Mouse (Mus musculus) neural tube, embryonic 13.5 days (tissue): ENCODE measurements around the gene Mill2. TPM values are rescaled to one million over a fixed set of nuclear protein-coding genes. Genes with fewer than 3 reads are reported as not detected.
A peak's percentile ranks its signal among the peaks of the same experiment; 100 is the strongest.

Experiments
- ATAC-seq: fragments of 200-750 bp; cut with Nextera tagmentation; 2 replicates; pipeline ENCODE4 v1.8.0; 2017; ENCODE audit warnings: low read depth, mild to moderate bottlenecking, moderate TSS enrichment, moderate library complexity
- H3K27ac ChIP-seq: fragments of 300-500 bp; sonication (generic); replicated peaks from 2 replicates; pipeline ENCODE4 v1.5.1; 2015; ENCODE audit warnings: moderate library complexity, mild to moderate bottlenecking, inconsistent platforms
- H3K27me3 ChIP-seq: fragments of 300-500 bp; sonication (generic); 2 replicates; pipeline ENCODE4 v1.6.1; 2015; ENCODE audit warnings: mild to moderate bottlenecking, inconsistent platforms
- H3K36me3 ChIP-seq: fragments of 300-500 bp; sonication (generic); 2 replicates; pipeline ENCODE4 v1.6.1; 2015; ENCODE audit warnings: mild to moderate bottlenecking, inconsistent platforms
- H3K4me1 ChIP-seq: fragments of 300-500 bp; sonication (generic); replicated peaks from 2 replicates; pipeline ENCODE4 v1.6.1; 2015; ENCODE audit warnings: inconsistent platforms
- H3K4me2 ChIP-seq: fragments of 300-500 bp; sonication (generic); 2 replicates; pipeline ENCODE4 v1.6.1; 2015; ENCODE audit warnings: inconsistent platforms, mild to moderate bottlenecking, moderate library complexity
- H3K4me3 ChIP-seq: fragments of 300-500 bp; sonication (generic); 2 replicates; pipeline ENCODE4 v1.5.1; 2015; ENCODE audit warnings: mild to moderate bottlenecking, inconsistent platforms
- H3K9ac ChIP-seq: fragments of 300-500 bp; sonication (generic); 2 replicates; pipeline ENCODE4 v1.6.1; 2015; ENCODE audit warnings: moderate library complexity, mild to moderate bottlenecking, inconsistent platforms
- H3K9me3 ChIP-seq: fragments of 300-500 bp; sonication (generic); 2 replicates; pipeline ENCODE4 v1.6.1; 2016; ENCODE audit warnings: inconsistent platforms
- WGBS: fragments of 180-500 bp; shearing (Covaris S2); methylation state at CpG from one replicate; pipeline ENCODE4 v1.1.7; 2015; 5-methylcytosine and 5-hydroxymethylcytosine counted together
- polyA plus RNA-seq: library from polyadenylated mRNA; unstranded; fragments of >200 nt; fragmentation: Nextera tagmentation; extraction: Ambion mirVana; gene quantifications from 2 replicates; pipeline ENCODE4 v1.2.1, GENCODE M21; 2015

Gene Mill2
- polyA plus RNA-seq, 1 experiment from 2014 or later: 0.17 TPM

- ATAC-seq: peak; percentile 19
- Histone ChIP-seq H3K9ac (peak overlapping the region; percentile 67), H3K9me3 (no peaks in the 10 kb centered on the region), H3K4me3 (peak overlapping the region; percentile 48), H3K36me3 (no peaks in the 10 kb centered on the region), H3K4me1 (peaks cover 25% of the 10 kb centered on the region), H3K27me3 (no peaks in the 10 kb centered on the region), H3K4me2 (peak overlapping the region; percentile 75), H3K27ac (no peak overlapping the region)
- 8% methylated on average over 17 of the region's 17 CpGs for WGBS
These were observed 70.0 kb downstream of the Mill2 start for GRCm38 (mm10) chr7:18909797-18910196.

DNA sequence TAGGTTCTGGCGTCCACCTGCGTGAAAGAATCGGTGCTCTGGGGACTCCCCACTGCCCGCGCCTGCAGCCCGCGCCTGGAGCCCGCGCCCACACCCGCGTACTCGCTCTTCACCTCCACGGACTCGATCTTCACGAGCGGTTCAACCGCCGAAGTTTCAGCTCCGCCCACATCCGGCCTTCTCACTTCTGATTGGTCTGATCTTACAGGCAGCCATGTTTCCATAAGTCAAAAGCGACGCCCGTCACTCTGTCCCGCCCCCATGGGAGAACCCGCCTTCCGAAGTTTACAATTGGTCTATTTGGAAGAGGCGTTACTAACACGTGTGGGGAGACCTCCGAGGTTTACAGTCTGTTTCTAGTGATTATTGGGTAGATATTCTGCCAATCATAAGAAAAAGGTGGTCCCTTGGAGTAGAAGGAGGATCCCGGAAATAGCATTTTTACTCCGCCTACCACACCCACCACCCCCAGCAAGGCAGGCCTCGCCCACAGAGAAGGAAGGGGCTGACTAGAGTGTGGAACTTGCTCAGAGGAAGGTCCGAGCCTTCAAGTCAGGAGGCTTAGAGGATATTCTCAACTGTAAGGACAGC is 70.6 kb downstream of the Mill2 start, which contains the start of gene Ccdc61:
TSS of gene Ccdc61 (minus strand) at position 175 of the 591 bp plus-strand sequence.
- Histone ChIP-seq H3K9ac (peak within 1 kb of the TSS; percentile 67), H3K9me3 (no peaks in the 10 kb centered on the region), H3K36me3 (no peaks in the 10 kb centered on the region), H3K4me3 (peak within 1 kb of the TSS; percentile 48), H3K4me1 (peaks cover 25% of the 10 kb centered on the region), H3K27ac (0 out of 2 replicates have a peak within 1 kb of the TSS, but pooled peaks have one; percentile 53), H3K4me2 (peak within 1 kb of the TSS; percentile 75), H3K27me3 (no peaks in the 10 kb centered on the region)
- ATAC-seq: peak; percentile 99
- under 1% methylated on average over 33 of the region's 33 CpGs for WGBS

Other genes with a start within 250 kb of the Mill2 start
- not detected in 2 replicates for gene Psg23, start 223.5 kb upstream of the Mill2 start, polyA plus RNA-seq
- gene Psg21, start 183.2 kb upstream of the Mill2 start, polyA plus RNA-seq: not detected in 2 replicates
- gene Psg20, start 153.8 kb upstream of the Mill2 start, polyA plus RNA-seq: not detected in 2 replicates
- not detected in 2 replicates for gene Psg22, start 121.9 kb upstream of the Mill2 start, polyA plus RNA-seq
- not detected in 2 replicates for gene Psg19, start 41.4 kb upstream of the Mill2 start, polyA plus RNA-seq
- gene Psg17, start 18.4 kb upstream of the Mill2 start, polyA plus RNA-seq: not detected in 2 replicates
- gene Pglyrp1, start 31.4 kb downstream of the Mill2 start, polyA plus RNA-seq: 12.6 and 12.8 TPM in 2 replicates
- 19.7 and 23.0 TPM in 2 replicates for gene Ccdc61, start 70.4 kb downstream of the Mill2 start, polyA plus RNA-seq
- 9.7 and 10.7 TPM in 2 replicates for gene Nova2, start 85.9 kb downstream of the Mill2 start, polyA plus RNA-seq
- gene Nanos2, start 147.4 kb downstream of the Mill2 start, polyA plus RNA-seq: 0.56 TPM in 2 replicates
- gene Mypop, start 151.3 kb downstream of the Mill2 start, polyA plus RNA-seq: 5.8 and 7.4 TPM in 2 replicates
- 28.4 and 29.9 TPM in 2 replicates for gene Irf2bp1, start 164.1 kb downstream of the Mill2 start, polyA plus RNA-seq
- 0.13 and 0.14 TPM in 2 replicates for gene Foxa3, start 183.6 kb downstream of the Mill2 start, polyA plus RNA-seq
- 30.4 and 32.7 TPM in 2 replicates for gene Sympk, start 184.4 kb downstream of the Mill2 start, polyA plus RNA-seq
- gene Rsph6a, start 214.7 kb downstream of the Mill2 start, polyA plus RNA-seq: not detected in 2 replicates
- gene Dmwd, start 236.3 kb downstream of the Mill2 start, polyA plus RNA-seq: 25.1 and 26.0 TPM in 2 replicates
- 10.5 and 10.7 TPM in 2 replicates for gene Dmpk, start 243.9 kb downstream of the Mill2 start, polyA plus RNA-seq